Mouse (Mus musculus) heart, embryonic 13.5 days (tissue): ENCODE measurements at regions not wholly inside any gene's neighbourhood (a gene's known extent, or its start where the extent isn't known, plus 50 kb on each side); places are given as distances from the start of the nearest gene placed in this dataset.

ENCODE experiments used
- ATAC-seq: fragments of 200-750 bp; cut with Nextera tagmentation; 2 replicates; pipeline ENCODE4 v1.8.0; 2017; ENCODE audit warnings: moderate TSS enrichment; ENCODE audit not compliant: insufficient number of reproducible peaks, low FRiP score, low TSS enrichment; ENCODE audit errors: extremely low read depth
- H3K27ac ChIP-seq: fragments of 300-500 bp; sonication (generic); replicated peaks from 2 replicates; pipeline ENCODE4 v1.5.1; 2015; ENCODE audit warnings: moderate library complexity, mild to moderate bottlenecking, inconsistent platforms
- H3K27me3 ChIP-seq: fragments of 300-500 bp; sonication (generic); replicated peaks from 2 replicates; pipeline ENCODE4 v1.6.1; 2015; ENCODE audit warnings: mild to moderate bottlenecking, inconsistent platforms
- H3K36me3 ChIP-seq: fragments of 300-500 bp; sonication (generic); 2 replicates; pipeline ENCODE4 v1.6.1; 2015; ENCODE audit warnings: mild to moderate bottlenecking, inconsistent platforms
- H3K4me1 ChIP-seq: fragments of 300-500 bp; sonication (generic); 2 replicates; pipeline ENCODE4 v1.6.1; 2015; ENCODE audit warnings: inconsistent platforms
- H3K4me2 ChIP-seq: fragments of 300-500 bp; sonication (generic); 2 replicates; pipeline ENCODE4 v1.6.1; 2015; ENCODE audit warnings: inconsistent platforms, mild to moderate bottlenecking, moderate library complexity
- H3K4me3 ChIP-seq: fragments of 300-500 bp; sonication (generic); 2 replicates; pipeline ENCODE4 v1.5.1; 2015; ENCODE audit warnings: moderate library complexity, mild to moderate bottlenecking, inconsistent platforms
- H3K9ac ChIP-seq: fragments of 300-500 bp; sonication (generic); 2 replicates; pipeline ENCODE4 v1.6.1; 2015; ENCODE audit warnings: inconsistent platforms, mild to moderate bottlenecking, moderate library complexity
- H3K9me3 ChIP-seq: fragments of 300-500 bp; sonication (generic); 2 replicates; pipeline ENCODE4 v1.6.1; 2016; ENCODE audit warnings: inconsistent platforms
- WGBS: fragments of 180-500 bp; shearing (Covaris S2); methylation state at CpG from one replicate; pipeline ENCODE4 v1.1.7; 2015; ENCODE audit warnings: mixed read lengths; 5-methylcytosine and 5-hydroxymethylcytosine counted together

DNA sequence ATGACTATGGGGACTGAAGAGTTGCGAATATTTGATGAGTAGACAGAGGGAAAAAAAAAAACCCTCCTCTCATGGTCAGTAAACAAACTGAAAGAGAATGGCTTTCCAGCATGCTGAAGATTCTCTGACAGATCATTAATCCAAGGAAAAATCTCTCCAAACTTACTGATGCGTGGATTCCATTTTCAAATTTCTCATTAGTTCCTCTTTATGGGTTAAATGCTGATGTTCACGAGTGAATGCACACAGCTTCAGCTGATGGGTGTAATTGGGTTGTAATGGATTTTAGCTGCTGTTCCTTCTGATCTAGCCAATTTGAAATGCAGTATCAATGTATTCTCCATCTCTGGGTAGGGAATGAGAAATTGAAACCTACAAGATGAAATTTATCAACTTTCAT is 2945.6 kb upstream of the 5930422O12Rik start:
- no peak overlapping the region for H3K9ac ChIP-seq
- no peak for ATAC-seq
- no peak overlapping the region for H3K4me3 ChIP-seq
- H3K27ac ChIP-seq = no peak overlapping the region
- H3K27me3 ChIP-seq = no peaks in the 10 kb centered on the region
- H3K9me3 ChIP-seq = no peaks in the 10 kb centered on the region
- no peak overlapping the region for H3K4me2 ChIP-seq
- WGBS = 79% methylated on average over 3 of the region's 3 CpGs
- H3K36me3 ChIP-seq = no peaks in the 10 kb centered on the region
- H3K4me1 ChIP-seq = no peaks in the 10 kb centered on the region

DNA sequence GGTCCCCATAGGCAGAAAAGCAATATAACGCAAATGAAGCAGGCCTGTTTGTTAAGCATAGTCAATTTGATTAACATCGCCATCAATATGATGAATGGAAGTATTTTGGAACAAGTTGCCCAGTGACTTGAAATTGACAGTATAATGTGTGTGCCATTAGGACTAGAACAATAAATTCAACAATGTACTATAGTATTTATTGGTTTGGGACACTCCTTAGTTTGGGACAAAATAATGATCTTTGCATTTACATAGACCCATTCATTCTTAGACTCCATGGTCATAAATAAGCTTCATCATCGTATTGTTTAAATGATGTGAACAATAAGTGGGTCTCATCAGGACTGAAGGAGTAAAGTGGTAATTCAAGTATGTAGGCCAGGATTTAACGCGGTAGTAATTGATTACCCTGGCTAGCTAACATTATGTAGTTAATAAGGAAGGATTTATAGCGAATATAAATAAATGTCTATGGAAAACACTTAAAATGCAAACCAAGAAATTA is 2933.6 kb upstream of the 5930422O12Rik start:
- Histone ChIP-seq H3K27ac (no peak overlapping the region), H3K4me2 (no peak overlapping the region), H3K27me3 (no peaks in the 10 kb centered on the region), H3K4me3 (no peak overlapping the region), H3K4me1 (no peaks in the 10 kb centered on the region), H3K36me3 (no peaks in the 10 kb centered on the region), H3K9me3 (no peaks in the 10 kb centered on the region), H3K9ac (no peak overlapping the region)
- no peak for ATAC-seq
- 79% methylated on average over 6 of the region's 6 CpGs for WGBS

DNA sequence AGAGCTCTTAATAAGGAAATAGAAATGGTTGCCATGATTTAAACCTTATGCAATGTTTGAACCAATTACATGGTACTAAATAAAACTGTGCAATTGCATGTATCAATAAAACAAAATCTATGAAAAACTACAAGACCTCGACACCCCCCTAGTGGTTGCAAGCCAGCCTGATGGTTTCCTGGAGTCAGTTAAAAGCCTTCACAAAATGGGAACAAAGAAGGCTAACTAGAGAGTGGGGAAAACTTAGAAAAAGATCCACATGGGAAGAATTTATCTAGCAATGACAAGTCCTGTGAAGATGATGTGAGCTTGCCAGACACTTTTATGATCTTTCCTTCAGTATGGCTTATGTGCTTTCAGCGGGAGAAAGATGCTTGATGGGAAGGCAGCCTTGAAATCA is 2926.3 kb upstream of the 5930422O12Rik start:
- no peak overlapping the region for H3K4me2 ChIP-seq
- no peak overlapping the region for H3K9ac ChIP-seq
- no peaks in the 10 kb centered on the region for H3K36me3 ChIP-seq
- H3K9me3 ChIP-seq = no peaks in the 10 kb centered on the region
- 62% methylated on average over 2 of the region's 2 CpGs for WGBS
- H3K4me3 ChIP-seq = no peak overlapping the region
- H3K27me3 ChIP-seq = no peaks in the 10 kb centered on the region
- ATAC-seq = no peak
- H3K4me1 ChIP-seq = no peaks in the 10 kb centered on the region
- H3K27ac ChIP-seq = no peak overlapping the region

DNA sequence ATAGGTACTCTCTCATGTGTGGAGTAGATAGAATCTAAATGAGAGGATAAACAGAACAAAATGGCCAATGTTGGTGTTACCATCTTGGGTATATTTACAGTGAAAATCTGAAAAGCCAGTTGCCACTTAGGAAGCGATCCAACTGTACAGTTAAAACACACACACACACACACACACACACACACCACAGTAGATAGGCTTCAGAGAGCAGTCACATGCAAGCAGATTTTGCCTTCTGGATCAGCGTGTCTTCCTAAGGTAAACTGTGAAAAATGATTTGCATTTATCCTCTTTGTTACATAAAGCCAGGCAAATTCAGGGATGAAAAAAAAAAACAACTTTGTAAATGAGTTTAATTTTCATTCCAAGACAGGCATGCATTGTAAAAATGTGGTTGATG is 2917.2 kb upstream of the 5930422O12Rik start:
- ATAC-seq = no peak
- Histone ChIP-seq H3K9me3 (no peaks in the 10 kb centered on the region), H3K4me1 (no peaks in the 10 kb centered on the region), H3K9ac (no peak overlapping the region), H3K27ac (no peak overlapping the region), H3K27me3 (no peaks in the 10 kb centered on the region), H3K36me3 (no peaks in the 10 kb centered on the region), H3K4me3 (no peak overlapping the region), H3K4me2 (no peak overlapping the region)
- WGBS = 85% methylated on average over 2 of the region's 2 CpGs

DNA sequence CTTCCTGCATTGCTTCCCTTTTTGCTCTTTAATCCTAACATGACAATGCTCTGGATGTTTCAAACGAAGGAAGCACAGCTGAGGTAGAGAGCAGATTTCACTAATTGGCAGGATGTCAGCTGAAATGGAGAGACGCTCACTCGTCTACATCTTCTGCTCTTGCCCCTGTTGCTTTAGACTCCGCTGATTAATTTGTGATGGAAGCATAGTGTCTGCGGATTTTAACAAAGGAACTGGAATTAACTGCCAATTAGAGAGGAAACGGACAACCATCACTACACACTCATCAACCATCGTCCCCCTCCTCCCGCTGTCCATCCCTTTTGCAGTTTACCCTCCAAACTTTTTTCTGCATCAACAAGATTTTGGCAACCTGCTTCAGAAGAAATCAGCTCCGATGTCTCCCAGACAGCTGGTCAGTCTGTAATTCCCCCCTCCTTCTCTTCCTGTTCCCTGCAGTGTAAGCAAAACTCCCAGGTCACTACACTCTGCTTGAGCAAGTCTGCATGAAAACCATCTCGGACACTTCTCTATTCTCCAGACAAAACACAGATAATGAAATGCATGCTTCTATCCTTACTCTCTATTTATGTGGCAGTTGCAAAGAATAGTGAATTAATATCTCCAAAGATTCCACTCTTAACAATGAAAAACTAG is 2905.6 kb upstream of the 5930422O12Rik start:
- WGBS = 47% methylated on average over 10 of the region's 10 CpGs
- no peaks in the 10 kb centered on the region for H3K36me3 ChIP-seq

DNA sequence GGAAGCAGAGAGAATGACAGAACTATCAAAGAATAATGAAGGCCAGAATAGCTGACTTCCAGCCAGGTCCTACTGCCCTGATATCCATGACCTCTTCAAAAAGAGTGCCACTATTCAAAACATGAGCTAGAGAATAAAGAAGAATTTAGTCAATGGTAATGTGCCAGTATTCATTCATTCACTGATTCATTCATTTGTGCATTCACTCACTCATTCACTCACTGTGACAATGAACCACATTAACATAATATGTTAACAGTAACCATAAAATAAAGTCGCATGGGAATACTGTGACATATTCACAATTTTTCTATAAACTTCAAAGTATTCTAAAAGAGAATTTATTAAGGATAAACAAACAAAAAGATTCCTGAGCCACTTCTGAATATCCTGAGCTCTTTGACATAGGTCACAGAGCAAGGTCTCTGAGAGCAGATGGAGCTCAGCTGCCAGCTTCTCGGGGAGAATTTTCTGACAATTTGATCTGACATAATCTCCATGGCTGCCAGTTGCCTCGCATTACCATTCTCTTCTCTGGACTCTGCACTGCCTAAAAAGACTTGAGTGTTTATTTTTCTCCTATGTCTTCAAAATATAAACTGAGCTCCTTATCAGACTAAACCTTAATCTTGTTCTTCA is 2895.5 kb upstream of the 5930422O12Rik start:
- Histone ChIP-seq H3K9me3 (no peaks in the 10 kb centered on the region), H3K36me3 (no peaks in the 10 kb centered on the region), H3K4me2 (no peak overlapping the region), H3K27ac (no peak overlapping the region), H3K4me3 (no peak overlapping the region), H3K27me3 (no peaks in the 10 kb centered on the region), H3K9ac (no peak overlapping the region), H3K4me1 (no peaks in the 10 kb centered on the region)
- WGBS = 56% methylated on average over 3 of the region's 3 CpGs
- no peak for ATAC-seq

More for the DNA sequence above, 2905.6 kb upstream of the 5930422O12Rik start:
- Histone ChIP-seq H3K27ac (no peak overlapping the region), H3K4me3 (no peak overlapping the region), H3K9me3 (no peaks in the 10 kb centered on the region), H3K4me1 (no peaks in the 10 kb centered on the region), H3K9ac (no peak overlapping the region), H3K27me3 (no peaks in the 10 kb centered on the region), H3K4me2 (no peak overlapping the region)
- no peak for ATAC-seq

DNA sequence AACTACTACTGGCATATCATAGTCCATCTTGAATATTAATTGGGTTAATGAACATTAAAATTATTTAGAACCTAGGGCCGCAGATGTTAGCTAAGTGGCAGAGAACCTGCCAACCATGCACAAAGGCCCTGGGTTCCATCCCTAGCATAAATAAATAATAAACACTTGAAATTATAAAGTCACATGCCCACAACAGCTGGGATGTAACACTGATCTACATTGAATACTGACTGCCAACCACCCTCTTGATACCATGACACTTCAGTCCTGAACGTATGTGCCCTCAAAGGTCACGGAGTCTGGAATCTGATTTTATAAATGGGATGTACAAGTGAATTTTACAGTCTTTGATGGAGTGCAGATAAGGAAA is 2895.0 kb upstream of the 5930422O12Rik start:
- Histone ChIP-seq H3K27me3 (no peaks in the 10 kb centered on the region), H3K36me3 (no peaks in the 10 kb centered on the region), H3K27ac (no peak overlapping the region), H3K4me2 (no peak overlapping the region), H3K4me1 (no peaks in the 10 kb centered on the region), H3K9me3 (no peaks in the 10 kb centered on the region), H3K9ac (no peak overlapping the region), H3K4me3 (no peak overlapping the region)
- ATAC-seq = no peak
- 75% methylated on average over 3 of the region's 3 CpGs for WGBS

DNA sequence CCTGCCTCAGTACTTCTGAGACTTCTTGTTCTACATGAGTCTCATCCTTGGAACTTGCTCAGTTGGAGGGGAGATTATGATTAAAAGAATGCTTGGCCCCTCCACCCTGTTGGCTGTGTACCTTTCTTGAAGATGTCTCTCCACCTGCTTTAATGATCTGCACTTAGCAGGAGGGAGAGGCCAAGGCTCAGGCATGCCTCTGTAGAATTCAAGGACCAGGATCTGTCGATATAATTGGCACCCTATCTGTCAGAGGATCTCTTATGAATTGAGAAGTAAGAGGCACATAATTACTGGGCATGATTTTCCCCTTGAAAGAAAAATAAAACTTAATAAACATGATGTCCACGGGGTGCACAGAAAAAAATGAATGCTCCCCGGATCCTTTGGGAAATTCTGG is 2893.1 kb upstream of the 5930422O12Rik start:
- Histone ChIP-seq H3K9ac (no peak overlapping the region), H3K27me3 (no peaks in the 10 kb centered on the region), H3K36me3 (no peaks in the 10 kb centered on the region), H3K4me3 (no peak overlapping the region), H3K4me1 (no peaks in the 10 kb centered on the region), H3K9me3 (no peaks in the 10 kb centered on the region), H3K27ac (no peak overlapping the region), H3K4me2 (no peak overlapping the region)
- no peak for ATAC-seq
- 70% methylated on average over 3 of the region's 3 CpGs for WGBS

DNA sequence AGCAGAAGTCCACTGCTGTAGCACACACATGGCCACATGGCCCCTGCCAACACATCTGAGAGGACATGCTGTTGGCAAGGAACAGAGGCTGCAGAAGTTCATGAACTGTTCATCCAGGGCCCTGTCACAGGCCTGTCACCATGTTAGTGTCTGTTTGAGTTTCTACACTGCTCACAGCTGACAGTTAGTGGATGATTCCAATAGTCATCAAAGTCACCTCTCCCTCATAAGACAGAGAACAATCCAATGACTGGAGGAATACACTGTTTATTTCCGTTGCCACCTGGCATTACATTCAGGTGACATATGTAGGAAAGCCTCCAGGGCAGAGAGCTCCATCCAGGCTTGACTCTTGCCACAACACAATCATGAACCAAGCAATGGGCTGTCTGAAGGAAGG is 2886.3 kb upstream of the 5930422O12Rik start:
- 62% methylated on average over 1 of the region's 1 CpGs for WGBS
- Histone ChIP-seq H3K4me2 (no peak overlapping the region), H3K27me3 (no peaks in the 10 kb centered on the region), H3K4me1 (no peaks in the 10 kb centered on the region), H3K4me3 (no peak overlapping the region), H3K27ac (no peak overlapping the region), H3K36me3 (no peaks in the 10 kb centered on the region), H3K9ac (no peak overlapping the region), H3K9me3 (no peaks in the 10 kb centered on the region)
- no peak for ATAC-seq

DNA sequence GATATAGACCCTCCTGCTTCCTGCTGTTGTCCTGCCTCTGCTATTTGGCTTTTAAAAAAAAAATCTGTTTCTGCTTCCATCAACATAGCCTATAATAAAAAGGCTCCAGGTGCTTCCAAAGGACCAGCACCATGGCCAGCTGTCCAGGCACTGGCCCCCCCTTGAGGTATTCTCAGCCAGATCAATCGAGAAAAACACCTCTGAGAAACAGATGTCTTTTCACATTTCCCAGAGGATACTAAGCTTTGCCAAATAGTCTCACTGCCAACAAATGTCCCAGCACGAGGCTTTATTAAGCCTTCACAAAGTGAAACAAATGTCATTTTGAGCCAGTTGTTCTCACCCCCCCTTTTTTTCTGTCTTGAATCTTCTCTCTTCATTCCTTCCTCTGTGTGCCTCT is 2880.7 kb upstream of the 5930422O12Rik start:
- Histone ChIP-seq H3K4me3 (no peak overlapping the region), H3K36me3 (no peaks in the 10 kb centered on the region), H3K27ac (no peak overlapping the region), H3K4me2 (no peak overlapping the region), H3K9ac (no peak overlapping the region), H3K4me1 (no peaks in the 10 kb centered on the region), H3K27me3 (no peaks in the 10 kb centered on the region), H3K9me3 (no peaks in the 10 kb centered on the region)
- 17% methylated on average over 2 of the region's 2 CpGs for WGBS
- ATAC-seq = no peak

DNA sequence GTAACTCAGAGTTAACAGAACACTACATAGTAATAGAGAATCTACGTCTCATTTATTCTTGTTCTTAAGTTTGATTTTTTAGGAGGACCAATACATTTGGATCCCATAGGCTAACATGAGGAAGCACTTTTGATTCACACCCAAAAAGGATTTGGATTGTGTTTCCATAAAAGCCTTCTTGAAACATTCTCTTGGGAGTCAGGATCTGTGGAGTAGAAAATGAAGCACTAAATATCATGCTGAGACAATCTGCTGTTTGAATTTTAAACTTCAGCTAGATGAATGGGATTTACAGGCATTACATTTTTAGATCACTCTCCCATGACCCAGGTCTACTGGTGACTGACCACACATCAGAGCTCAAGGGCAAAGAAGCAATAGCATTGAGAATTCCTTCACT is 2877.5 kb upstream of the 5930422O12Rik start:
- Histone ChIP-seq H3K4me1 (no peaks in the 10 kb centered on the region), H3K9ac (no peak overlapping the region), H3K4me2 (no peak overlapping the region), H3K27me3 (no peaks in the 10 kb centered on the region), H3K36me3 (no peaks in the 10 kb centered on the region), H3K27ac (no peak overlapping the region), H3K9me3 (no peaks in the 10 kb centered on the region), H3K4me3 (no peak overlapping the region)
- 73% methylated on average over 1 of the region's 1 CpGs for WGBS
- no peak for ATAC-seq

DNA sequence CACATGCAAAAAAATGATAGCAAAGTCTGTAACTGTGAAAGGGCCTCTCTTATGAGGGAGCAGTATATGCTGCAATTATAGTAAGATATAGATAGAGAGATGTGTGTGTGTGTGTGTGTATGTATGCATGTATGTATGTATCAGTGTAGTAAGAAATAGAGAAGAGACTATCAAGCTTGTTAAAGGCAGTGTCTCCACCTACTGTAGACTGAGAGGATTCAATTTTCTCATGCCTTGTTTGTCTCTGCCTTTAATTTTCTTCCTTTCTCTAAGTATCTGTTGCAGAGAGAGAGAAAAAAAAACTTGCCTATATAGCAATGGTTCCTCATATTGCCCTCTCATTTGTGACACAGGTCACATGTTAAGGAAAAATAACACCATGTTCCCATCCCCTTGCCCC is 2871.1 kb upstream of the 5930422O12Rik start:
- Histone ChIP-seq H3K9me3 (no peaks in the 10 kb centered on the region), H3K27ac (no peak overlapping the region), H3K4me3 (no peak overlapping the region), H3K36me3 (no peaks in the 10 kb centered on the region), H3K4me1 (no peaks in the 10 kb centered on the region), H3K27me3 (no peaks in the 10 kb centered on the region), H3K4me2 (no peak overlapping the region), H3K9ac (no peak overlapping the region)
- no peak for ATAC-seq
